Mouse (Mus musculus) neutrophil, adult 5-6 weeks (primary cell): ENCODE measurements at regions not wholly inside any gene's neighbourhood (a gene's known extent, or its start where the extent isn't known, plus 50 kb on each side); places are given as distances from the start of the nearest gene placed in this dataset.

ENCODE experiments used
- ATAC-seq: fragments of 151-379, 151-347 bp; 2 replicates; pipeline ENCODE4 v1.8.0; 2017; ENCODE audit warnings: mild to moderate bottlenecking, moderate TSS enrichment; ENCODE audit not compliant: insufficient number of reproducible peaks, poor library complexity, low FRiP score, severe bottlenecking; ENCODE audit errors: extremely low read depth

GRCm38 (mm10) chrX:142616189-142616872 is 64.9 kb upstream of the Tmem164 start:
- no peak for ATAC-seq

GRCm38 (mm10) chrX:142618389-142618788 is 62.8 kb upstream of the Tmem164 start:
- no peak for ATAC-seq

- ATAC-seq: no peak
These were observed 57.8 kb upstream of the Tmem164 start for GRCm38 (mm10) chrX:142623359-142623758.

GRCm38 (mm10) chrX:142623882-142624281 is 57.3 kb upstream of the Tmem164 start:
- no peak for ATAC-seq
